Mouse (Mus musculus): ENCODE results near the gene Fars2.

The Fars2 gene

DNA sequence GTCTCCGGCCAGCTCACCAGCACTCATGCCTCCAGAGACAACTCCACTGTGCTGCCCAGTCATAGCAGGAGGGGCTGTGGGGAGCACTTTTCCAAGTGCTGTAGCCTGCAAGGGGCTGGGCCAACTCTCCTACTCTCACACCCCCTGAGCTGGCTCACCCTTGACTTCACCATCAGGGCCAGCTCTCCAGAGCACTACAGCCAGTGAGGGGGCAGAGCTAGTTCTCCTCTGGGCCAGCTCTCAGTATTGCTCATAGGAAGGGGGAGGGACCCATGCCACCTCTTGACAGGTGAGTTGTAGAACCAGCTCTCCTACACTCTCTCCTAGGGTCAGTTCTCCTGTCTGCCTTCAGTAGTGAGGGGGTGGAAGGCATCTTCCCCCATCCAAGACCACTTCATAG lies 413.6 kb downstream of the Fars2 start:
- DNase-seq, result no peak

DNA sequence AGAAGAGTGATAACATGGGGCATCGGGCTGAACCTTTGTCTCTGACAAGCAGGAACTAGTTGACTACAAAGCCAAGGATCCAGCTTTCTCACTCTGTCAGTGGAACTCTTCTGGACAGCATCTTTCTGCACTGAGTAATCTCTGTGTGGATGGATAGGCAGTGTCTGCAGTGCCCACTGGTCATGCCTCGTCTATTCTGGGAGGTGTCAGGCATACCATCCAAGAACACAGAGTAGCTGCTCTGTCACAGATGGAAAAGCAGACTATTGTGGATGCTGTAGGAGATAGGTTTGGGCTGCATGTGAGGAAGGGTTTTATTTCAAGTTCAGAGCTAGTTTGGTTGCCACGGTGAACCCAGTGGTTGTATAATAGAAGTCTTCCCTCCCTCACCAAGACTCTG lies 414.7 kb downstream of the Fars2 start:
- no peak for DNase-seq

- no peak for DNase-seq
Measured at GRCm38 (mm10) chr13:36533071-36533470, 415.9 kb downstream of the Fars2 start.

DNA sequence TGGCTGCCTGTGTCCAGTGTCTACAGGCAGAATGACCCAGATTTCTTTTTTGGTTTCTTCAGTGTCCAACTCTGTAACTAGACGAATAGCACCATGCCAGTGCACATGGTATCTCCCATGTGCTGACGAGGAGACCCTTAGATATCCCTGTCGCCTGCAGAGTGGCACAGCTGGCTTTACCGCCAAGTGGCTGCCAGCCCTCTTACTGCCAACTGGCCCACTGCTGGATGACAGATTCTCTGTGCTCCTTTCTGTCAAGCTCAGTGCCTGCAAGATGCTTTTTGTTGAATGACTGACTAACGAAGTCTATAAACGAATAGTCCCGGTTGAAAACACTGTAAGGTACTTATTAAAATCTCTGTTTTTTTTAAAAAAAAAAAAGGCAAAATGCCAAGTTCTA lies 416.3 kb downstream of the Fars2 start:
- DNase-seq, result no peak

DNA sequence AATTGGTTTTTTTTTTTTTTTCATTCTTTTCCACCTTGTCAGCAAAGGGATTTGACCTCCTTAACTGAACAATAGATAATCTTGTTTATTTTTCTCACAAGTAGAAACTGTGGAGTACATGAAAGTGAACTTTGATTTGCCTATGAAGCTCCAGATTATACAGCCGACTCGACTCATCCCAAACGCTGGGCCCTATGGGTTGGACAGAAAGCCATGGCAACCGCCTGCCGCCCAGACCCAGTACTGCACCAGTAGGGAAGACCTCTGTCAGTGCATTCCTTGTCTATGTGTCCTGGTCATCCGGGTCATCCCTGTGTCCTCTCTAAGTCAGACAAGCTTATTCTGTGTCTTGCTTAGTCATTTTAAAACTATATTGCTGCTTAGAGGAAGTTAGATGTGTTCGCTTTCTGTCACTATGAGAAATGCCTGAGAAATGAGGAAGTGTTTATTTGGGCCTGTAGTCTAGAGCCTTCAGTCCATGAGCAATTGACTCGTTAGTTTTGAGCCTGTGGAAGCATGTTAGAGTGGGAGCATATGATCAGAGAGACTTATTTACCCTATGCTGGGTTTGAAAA lies 416.8 kb downstream of the Fars2 start:
- DNase-seq, result no peak

GRCm38 (mm10) chr13:36537580-36537979 lies 420.4 kb downstream of the Fars2 start:
- DNase-seq, result no peak

DNA sequence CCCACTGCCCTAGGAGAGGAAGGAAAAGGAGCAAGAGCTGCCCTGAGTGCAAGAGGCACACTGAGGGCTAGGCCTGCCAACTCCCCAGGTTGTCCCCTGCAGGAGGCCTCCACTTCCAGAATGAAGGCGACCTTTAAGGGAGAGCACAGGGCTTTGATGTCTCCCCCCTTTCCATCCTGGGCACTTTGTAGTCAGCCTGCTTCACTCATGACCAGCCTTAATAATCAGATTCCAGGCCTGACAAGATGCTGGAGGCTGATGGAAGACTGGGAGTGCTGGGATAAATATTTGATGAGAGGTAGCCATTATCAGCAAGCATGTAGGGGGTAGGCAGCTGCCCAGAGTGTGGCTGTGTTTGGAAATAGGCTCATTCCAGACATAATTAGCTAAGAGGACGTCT lies 421.2 kb downstream of the Fars2 start:
- DNase-seq, result no peak

DNA sequence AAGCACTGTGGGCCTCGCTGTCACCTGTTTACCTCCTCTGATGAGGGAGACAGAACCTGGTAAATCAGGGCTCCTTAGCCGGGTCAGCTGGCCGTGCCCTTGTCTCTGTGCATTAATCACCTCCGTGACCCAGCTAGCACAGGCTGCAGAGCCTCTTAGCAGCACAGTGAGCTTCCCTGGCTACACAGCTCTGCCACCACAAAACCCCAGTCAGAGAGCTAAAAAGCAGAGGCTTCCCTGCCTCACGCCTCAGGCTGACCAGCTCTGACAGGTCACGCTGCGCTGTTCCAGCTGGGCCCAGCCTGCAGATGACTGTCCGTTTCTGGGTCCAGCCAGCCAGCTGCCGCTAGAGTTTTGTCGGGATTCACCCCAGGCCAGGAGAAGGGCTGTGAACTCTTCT lies 423.0 kb downstream of the Fars2 start:
- DNase-seq, result no peak

DNA sequence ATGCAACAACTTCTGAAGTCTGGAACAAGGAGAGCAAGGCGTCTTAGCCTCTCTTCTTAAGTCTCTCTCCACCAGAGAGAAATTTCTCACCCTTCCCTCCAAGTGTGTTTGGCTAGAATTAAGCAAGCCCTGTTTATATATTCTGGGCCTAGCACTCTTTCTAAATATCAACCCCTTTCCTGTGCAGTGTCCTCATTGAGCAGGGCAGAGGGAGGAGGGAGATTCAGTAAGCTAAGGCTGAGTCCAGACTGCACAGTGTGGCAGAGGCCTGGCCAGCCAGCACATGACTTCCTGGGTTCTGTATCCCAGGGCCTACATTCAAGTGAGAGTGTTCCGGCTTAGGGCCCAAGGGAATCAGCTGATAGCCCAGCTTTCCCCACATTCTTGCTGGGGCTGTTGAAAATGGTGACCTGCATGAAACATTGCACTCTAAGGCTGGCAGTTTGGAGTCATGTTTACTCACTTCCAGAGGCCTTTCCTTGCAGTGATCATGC lies 424.1 kb downstream of the Fars2 start:
- DNase-seq, result no peak

DNA sequence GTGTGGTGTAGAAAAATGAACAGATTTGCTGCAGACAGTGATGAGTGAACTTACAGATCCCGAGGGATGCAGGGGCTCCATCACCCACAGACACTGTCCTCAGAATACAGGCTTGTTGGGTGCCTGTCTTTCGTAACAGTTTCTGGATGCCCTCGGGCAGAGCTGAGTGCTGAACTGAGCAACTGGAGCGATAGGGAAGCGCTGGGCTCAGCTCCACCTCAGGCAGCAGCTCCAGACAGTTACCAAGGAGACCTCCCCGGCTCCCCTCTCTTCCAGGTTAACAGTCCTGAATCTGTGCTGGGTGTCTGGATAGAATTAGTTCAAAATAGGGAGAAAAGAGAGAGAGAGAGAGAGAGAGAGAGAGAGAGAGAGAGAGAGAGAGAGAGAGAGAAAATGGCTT lies 433.5 kb downstream of the Fars2 start:
- no peak for DNase-seq

GRCm38 (mm10) chr13:36552522-36553246 lies 435.5 kb downstream of the Fars2 start:
- DNase-seq, result no peak

GRCm38 (mm10) chr13:36553247-36553642 lies 436.0 kb downstream of the Fars2 start:
- DNase-seq, result no peak

DNA sequence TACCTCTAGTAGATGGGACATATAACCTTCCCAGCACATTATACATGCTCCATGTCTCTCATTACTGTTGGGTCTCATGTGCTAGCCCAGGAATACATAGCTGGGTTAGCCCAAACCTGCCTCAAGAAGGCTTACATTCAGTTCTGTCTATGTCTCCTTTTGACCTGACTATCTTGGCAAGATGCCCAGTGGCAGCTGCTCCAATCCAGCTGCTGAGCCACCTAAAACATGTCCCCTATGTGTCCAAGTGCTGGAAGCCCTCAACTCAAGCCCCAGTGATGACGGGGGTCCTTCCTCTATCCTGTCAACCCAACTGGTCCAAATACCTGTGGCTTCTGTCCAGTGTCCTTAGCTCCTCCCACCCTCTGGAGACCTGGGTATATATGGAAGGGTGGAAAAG lies 437.5 kb downstream of the Fars2 start:
- DNase-seq, result no peak

GRCm38 (mm10) chr13:36562447-36563441 lies 445.5 kb downstream of the Fars2 start:
- no peak for DNase-seq

- DNase-seq, result no peak
Measured at GRCm38 (mm10) chr13:36564764-36565315, 447.6 kb downstream of the Fars2 start.

DNA sequence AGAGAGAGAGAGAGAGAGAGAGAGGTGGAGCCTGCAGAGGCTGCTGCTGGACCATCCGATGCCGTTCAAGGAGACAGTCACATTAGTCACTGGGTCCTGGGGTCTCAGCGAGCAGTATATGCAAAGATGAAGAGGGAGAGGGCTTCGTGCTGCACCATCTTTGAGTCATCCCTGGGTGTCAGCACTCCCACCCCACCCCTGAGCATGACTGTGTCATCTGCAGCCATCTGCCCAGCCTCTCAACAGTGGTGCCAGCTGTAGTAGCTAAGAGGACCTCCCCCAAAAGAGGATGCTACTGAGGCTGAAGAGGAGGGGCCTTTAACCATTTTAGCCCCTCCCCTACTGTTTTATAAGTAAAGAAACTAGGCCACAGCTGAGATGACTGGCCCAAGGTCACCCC lies 459.6 kb downstream of the Fars2 start:
- no peak for DNase-seq

- no peak for DNase-seq
Measured at GRCm38 (mm10) chr13:36577916-36578568, 460.8 kb downstream of the Fars2 start.

GRCm38 (mm10) chr13:36578569-36579333 lies 461.5 kb downstream of the Fars2 start:
- DNase-seq, result peak; percentile 42

DNA sequence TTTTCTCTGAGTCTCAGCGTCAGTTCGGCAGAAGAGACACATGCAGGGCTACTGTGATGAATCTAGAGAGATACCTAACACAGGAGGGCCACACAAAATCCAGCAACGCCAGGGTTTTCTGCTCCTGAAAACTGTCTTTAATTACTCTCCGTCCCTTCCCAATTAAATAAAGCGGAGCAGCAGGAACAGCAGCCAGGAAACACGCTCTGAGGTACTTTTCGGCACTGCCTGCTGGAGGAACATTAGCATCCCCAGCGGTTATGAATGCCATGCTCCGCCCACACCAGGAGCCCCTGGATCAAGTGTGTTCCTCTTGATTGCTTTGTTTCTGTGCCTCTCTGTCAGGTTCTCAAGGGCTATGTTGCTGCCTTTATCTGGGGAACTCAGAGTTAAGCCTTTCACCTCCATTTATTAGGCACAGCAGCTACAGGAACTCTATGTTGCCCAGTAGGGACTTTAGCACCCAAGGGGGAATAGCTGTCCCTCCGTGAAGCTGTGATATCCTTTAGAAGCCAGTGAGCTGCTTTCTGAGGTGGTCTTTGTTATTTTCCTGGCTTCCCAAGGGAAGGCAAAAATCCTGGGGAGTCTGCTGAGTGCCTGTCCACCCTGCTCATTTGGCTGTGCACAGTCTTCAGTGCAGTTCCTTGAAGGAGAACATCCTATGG lies 465.3 kb downstream of the Fars2 start:
- no peak for DNase-seq

- DNase-seq, result no peak
Measured at GRCm38 (mm10) chr13:36583481-36584151, 466.4 kb downstream of the Fars2 start.

DNA sequence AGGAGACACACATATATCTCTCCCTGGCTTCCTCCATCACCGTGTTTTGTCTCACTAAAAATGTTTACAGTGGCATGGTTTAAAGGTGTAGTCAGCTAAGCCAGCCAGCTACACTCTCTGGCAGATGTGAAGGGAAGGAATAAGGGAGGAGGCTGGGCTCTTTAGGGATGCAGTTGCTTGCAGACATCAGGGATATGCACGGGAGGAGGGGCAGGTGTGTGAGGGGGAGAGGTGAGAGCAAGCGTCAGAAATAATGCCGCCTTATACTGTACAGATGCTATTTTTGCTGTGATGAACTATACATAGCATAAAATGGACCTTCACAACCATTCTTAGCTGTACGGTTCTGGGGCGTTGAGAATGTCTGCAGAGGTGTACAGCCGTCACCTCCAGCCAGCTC lies 467.0 kb downstream of the Fars2 start:
- no peak for DNase-seq
